Mouse (Mus musculus) B cell, adult 62 days (primary cell): ENCODE data around the gene Med29. TPM values are rescaled to one million over a fixed set of nuclear protein-coding genes. Genes with fewer than 3 reads are reported as not detected.

Experiments used
- total RNA-seq: library from RNA; stranded (reverse); gene quantifications from 4 replicates; pipeline ENCODE4 v1.2.4, GENCODE M21; 2023

Gene Med29
- total RNA-seq, result 13.9 to 18.0 TPM (median 15.8 TPM) in 4 replicates

DNA sequence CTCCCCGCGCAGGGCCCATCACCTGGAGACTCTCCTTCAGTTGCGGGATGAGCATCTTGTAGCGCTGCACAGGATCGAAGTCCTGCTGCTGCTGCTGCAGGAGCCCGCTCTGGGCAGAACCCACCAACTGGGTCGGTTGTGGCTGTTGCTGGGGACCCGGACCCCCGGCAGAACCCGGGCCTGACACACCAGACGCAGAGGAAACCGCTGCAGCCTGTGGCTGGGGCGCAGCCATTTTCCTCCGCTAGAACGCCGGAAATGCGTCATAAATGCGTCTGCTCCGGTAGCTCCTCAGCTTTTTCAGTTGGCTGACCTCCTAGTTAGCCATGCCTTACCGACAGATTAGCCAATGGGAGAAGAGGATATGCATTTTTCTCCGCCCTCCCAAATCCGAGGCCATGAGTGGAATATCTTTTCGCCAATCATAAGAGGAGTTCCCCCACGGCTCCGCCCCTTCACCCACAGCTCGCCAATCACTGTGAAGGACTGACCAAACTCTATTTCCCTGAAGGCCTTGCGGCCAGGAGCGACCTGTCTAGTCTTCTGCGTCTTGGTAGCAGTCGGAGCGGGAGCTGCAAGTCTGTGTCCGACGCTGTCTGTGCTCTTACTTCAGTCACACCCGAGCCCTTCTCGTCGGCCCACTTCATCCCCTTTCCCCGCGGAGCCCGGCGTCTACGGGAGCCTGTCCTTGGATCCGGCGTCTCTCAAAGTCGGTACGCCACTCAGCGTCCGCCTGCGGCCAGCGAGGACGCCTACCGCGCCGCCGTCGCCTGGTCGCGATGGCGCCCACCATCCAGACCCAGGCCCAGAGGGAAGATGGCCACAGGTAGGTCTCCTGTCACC is at the start of gene Med29, which contains the start of gene Paf1:
Med29 (minus strand) TSS at position 280 of the 843 bp plus-strand sequence.
Paf1 (plus strand) TSS at position 523 of the 843 bp plus-strand sequence.

DNA sequence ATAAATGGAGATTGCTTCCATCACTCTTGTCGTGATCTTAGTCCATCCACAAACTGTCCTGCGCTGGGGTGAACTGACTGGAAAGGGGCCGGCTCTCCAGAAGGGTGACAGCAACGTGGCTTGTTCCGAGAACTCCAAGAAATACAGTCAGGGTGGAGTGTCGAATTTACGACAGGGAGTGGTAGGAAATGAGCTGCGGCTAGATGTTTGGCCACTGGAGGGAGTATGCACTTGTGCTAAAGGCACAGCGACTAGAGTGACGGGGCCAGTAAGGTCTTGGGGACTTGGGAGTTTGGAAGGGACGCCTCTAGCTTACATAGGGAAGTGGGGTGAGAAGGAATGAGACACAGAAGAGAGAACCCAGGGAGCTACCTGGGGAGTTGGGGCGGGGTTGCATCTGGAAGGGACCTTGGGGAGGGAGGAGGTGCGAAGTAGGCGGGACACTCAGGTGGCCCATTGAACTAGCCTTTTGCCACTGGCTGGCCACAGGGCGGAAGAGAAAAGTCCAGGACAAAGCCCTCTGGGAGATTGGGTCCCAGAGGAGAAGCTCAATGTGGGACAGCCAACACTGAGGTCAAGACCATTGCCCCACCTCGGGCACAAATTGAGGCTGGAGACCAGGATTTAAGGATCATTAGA is 44.5 kb upstream of the Med29 start, which contains the start of gene Gmfg:
Gmfg (plus strand) TSS at position 516 of the 639 bp plus-strand sequence.

DNA sequence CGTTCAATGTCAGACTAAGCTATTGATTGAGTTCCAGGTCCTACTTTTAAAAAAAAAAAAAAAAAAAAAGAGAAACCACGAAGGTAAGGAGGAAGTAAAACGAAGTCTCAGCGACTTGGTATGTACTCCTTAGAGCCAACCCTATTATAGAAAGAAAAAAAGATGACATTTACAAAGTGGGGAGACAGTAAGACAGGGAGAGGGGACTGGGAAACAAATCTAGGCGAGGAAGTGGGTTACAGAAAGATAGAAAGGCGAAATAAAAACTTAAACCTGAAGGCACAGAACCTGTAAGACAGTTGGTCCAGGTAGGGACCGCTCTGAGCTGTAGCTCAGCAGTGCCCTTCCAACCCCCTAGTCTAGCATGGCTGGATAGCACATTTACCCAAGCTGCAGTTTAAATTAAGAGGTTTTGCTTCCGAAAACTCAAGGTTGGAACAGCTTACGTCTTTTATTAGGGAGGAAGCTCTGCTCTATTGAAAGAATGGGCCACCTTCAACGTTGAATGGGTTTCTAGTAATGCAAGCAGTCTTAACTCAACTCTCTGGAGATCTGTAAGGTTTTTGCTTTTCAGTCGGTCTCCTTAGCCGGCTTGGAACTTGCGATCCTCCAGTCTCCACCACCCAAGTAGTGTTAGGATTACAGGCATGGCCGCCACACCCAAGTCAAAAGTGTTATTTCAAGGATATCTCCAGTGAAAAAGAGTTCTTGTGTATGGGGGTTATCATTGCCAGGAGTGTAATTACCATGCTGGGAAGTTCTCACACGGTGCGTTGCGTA is 12.1 kb downstream of the Med29 start, which contains the start of gene Zfp36:
Zfp36 (minus strand) TSS at position 17 of the 780 bp plus-strand sequence.

DNA sequence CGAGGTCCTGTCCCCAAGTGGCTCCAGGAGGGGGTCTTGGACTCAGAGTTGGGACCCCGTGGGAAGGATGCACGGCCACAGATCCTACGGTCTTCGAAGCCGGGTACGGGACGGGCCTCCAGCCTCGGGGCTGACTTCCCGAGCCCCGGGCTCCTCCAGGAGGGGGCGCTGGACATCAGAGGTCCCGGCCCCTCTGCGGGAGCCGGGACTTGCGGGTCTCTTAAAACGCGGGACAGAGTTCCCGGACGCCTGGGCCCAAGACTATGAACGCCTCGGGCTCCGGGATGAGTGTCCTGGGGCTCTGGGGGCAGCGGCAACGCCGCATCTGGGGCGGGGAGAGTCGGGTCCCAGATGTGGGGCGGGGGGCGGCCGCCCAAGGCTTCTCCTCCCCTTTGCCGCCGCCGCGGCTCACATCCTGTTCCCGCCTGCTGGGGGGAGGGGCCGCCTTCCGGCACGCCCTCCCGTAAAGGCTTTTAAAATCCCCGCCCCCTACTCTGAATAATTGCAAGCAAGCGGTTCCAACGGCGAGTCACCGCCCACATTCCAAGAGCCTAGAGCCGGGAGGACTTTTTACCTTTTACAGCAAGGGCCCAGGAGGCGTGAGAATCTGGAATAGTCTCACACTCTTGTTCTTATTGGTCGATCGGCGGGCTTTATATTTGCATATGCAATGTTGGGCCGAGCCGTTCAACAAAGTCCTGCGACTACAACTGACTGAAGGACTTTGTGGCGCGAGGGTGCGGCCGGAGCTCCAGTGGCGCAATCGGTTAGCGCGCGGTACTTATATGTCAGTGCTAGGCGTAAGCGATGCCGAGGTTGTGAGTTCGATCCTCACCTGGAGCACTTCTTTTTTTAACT is 20.0 kb downstream of the Med29 start, which contains the start of gene Plekhg2:
Plekhg2 (minus strand) TSS at position 349 of the 858 bp plus-strand sequence.

DNA sequence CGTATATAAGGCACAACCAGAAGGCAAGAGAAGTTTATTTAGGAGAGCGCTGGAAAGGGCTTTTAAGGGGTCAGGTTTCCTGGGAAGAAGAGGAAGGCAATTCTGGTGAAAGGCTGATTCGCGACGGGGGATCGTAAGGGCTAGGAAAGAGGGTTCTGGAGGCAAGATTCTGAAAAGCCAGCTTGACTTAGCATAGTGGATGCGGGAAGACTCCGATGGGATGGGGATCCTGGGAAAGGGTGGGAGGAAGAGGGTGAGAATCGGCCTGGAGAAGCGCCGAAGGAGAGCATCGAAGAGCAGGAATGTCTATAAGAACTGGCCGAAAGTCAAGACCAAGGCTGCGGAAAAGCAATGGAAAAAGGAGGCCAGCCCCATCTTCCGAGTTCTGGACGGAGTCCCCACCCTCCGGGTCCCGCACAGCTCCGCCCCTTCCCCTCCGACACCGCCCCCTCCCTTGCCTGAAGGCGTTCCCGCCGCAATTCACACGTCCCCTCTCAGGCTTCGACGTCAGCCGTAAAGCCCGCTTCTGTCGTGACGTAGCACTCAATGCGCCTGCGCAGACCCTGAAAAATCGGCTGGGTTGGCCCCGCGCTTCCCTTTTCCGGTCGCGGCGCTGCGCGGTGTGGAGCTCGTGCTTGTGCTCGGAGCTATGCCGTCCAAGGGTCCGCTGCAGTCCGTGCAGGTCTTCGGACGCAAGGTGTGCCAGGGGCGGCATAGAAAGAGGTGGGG is 42.2 kb downstream of the Med29 start, which contains the start of gene Rps16:
Rps16 (plus strand) TSS at position 498 of the 729 bp plus-strand sequence.

DNA sequence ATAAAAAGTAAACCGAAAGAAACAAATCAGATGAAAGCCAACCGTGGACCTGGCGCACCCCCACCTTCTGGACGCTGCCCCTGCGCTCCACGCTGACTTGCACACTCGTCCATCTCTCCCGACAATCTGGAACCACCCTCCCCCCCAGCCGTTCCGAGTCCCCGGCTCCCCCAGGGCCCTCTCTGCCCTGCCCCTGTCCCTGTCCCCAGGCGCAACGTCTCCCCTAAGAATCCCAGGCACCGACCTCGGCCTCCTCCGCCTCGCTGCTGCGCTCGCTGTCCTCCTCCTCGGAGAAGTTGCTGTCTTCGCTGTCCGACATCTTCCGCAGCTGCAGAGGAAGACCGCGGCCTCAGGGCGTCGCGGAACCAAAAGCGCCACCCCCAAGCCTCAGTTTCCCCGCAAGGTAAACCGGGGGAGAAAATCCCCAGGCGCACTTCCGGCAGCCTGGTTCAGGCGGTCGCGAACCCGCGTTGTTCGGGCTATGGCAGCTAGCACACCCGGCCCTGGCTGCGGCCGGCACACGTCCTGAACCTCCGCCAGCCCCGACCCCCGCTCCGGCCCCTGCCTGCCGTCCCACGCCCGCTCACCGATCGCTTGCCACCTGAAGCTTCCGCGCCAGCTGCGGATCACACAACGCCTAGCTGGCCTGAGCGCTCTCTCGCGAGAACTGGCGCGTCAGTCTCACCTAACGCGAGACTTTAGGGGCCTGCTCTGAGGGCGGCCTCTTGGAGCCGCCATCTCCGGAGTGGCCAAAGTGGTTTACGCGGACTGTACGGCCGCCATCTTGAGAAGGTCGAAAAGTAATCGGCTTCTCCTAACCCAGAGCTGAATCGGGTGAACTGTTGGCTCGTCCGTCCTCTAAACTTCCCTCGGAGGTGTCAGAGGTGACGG is 54.2 kb downstream of the Med29 start, which contains the start of gene Supt5:
Supt5 (minus strand) TSS at position 639 of the 891 bp plus-strand sequence.

Other genes with a start within 250 kb of the Med29 start
- gene Fbl, start 223.0 kb downstream of the Med29 start, total RNA-seq, result 213 to 229 TPM (median 221 TPM) in 4 replicates
- gene Dyrk1b, start 213.2 kb downstream of the Med29 start, total RNA-seq, result 19.6 to 26.1 TPM (median 20.6 TPM) in 4 replicates
- gene Eid2, start 124.8 kb downstream of the Med29 start, total RNA-seq, result 1.1 to 1.8 TPM (median 1.3 TPM) in 4 replicates
- gene Eid2b, start 115.0 kb downstream of the Med29 start, total RNA-seq, result 2.8 to 3.8 TPM (median 3.1 TPM) in 4 replicates
- not detected in 4 replicates for gene Selenov, start 101.5 kb downstream of the Med29 start, total RNA-seq
- gene Dll3, start 90.5 kb downstream of the Med29 start, total RNA-seq, result 0.45 to 0.73 TPM in 2 of 4 replicates, not detected in the others
- 35.7 to 50.0 TPM (median 41.5 TPM) in 4 replicates for gene Timm50, start 80.6 kb downstream of the Med29 start, total RNA-seq
- gene Supt5, start 54.0 kb downstream of the Med29 start, total RNA-seq, result 158 to 180 TPM (median 162 TPM) in 4 replicates
- gene Rps16, start 42.1 kb downstream of the Med29 start, total RNA-seq, result 2,978 to 3,247 TPM (median 3,204 TPM) in 4 replicates
- gene Plekhg2, start 20.1 kb downstream of the Med29 start, total RNA-seq, result 130 to 143 TPM (median 135 TPM) in 4 replicates
- gene Zfp36, start 12.5 kb downstream of the Med29 start, total RNA-seq, result 804 to 1,027 TPM (median 895 TPM) in 4 replicates
- 156 to 175 TPM (median 161 TPM) in 4 replicates for gene Paf1, start 243 bp upstream of the Med29 start, total RNA-seq
- gene Gmfg, start 44.7 kb upstream of the Med29 start, total RNA-seq, result 222 to 256 TPM (median 254 TPM) in 4 replicates
- 0.95 to 1.3 TPM (median 1.3 TPM) in 4 replicates for gene Lrfn1, start 59.3 kb upstream of the Med29 start, total RNA-seq
- gene Ifnl2, start 117.7 kb upstream of the Med29 start, total RNA-seq, result not detected in 4 replicates
- gene Ifnl3, start 130.1 kb upstream of the Med29 start, total RNA-seq, result not detected in 4 replicates
- not detected in 4 replicates for gene Sycn, start 148.2 kb upstream of the Med29 start, total RNA-seq
- not detected in 4 replicates for gene Nccrp1, start 154.5 kb upstream of the Med29 start, total RNA-seq
- gene Samd4b, start 205.4 kb upstream of the Med29 start, total RNA-seq, result 48.1 to 61.6 TPM (median 56.1 TPM) in 4 replicates
- gene Pak4, start 205.5 kb upstream of the Med29 start, total RNA-seq, result 11.4 to 15.2 TPM (median 14.0 TPM) in 4 replicates
- gene Acp7, start 238.6 kb upstream of the Med29 start, total RNA-seq, result not detected in 4 replicates